9 mouse cellular contexts compared by ENCODE assay signal in the genomic region with DNA sequence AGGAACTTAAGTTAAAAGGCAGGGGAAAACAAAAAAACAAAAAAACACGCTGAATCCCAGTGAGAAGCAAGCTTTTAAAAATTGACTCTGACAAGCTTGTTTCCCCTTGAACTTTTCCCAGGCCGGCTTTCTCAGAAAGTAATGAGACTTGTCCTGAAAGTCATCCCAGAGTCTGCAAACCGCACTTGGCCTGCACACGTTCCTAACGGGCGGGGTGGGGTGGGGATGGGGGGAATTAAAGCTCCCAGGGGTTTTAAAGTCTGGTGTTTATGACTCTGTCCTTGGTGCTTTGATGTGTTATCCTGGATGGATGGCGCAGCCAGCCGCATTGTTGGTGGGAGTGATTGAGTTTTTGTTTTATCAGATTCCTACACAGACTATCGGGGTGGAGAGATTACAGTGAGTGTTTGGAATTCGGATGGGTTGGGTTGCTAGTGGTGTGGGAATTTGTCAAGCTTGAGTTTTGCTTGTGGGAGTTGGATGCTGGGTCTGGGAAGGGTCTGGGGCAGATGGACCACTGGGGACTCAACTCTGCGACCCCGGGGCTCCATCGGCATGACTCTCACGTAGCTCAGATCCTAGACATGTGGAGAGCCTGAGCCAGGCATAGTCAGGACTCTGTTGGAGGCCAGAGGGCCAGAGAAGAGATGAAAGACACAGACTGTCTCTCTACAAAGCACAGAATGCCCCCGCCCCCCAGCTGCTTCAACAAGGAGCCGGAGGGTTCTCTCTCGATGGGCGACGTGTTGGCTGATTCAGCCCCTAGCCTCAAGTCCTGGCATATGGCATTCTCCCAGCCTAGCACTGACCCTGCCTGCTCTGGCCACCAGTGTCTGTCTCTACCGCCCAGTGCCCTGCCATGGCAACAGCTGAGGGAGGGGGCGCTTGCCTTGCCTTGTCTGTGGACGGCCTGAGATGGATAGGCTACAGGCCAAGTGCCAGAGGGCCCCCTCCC.
DNase-seq lines count a peak whose midpoint lies in the region; ATAC-seq lines count a peak whose summit lies in the region.
"Had no signal": no experiment of that assay in that cellular context is flagged by ENCODE, and none has a peak within 500 bp of the region (broad histone marks: within the 10 kb centered on the region; RNA-seq: fewer than 3 reads in every experiment).

No protein-coding gene starts in this region.

- H3K4me1 ChIP-seq in forebrain, embryonic 16.5 days (replicated peaks; ENCODE audit: control insufficient read depth, insufficient read depth, low read length) = peaks cover 18% of the 10 kb centered on the region
- peaks cover 15% of the 10 kb centered on the region for H3K4me1 ChIP-seq in limb, embryonic 11.5 days (ENCODE audit: control insufficient read depth, insufficient read depth, low read length)
- peaks cover 44% of the 10 kb centered on the region for H3K4me1 ChIP-seq in neural tube, embryonic 13.5 days (replicated peaks)
- no peaks in the 10 kb centered on the region for H3K4me1 ChIP-seq in liver, embryonic 11.5 days (replicated peaks; ENCODE audit: control insufficient read depth, insufficient read depth, low read length)

- WGBS in forebrain, embryonic 16.5 days = 45% methylated on average over 22 of the region's 22 CpGs
- WGBS in limb, embryonic 11.5 days = 10% methylated on average over 22 of the region's 22 CpGs
- WGBS in neural tube, embryonic 13.5 days = 5% methylated on average over 22 of the region's 22 CpGs
- 45% methylated on average over 22 of the region's 22 CpGs for WGBS in liver, embryonic 11.5 days

- H3K4me2 ChIP-seq in forebrain, embryonic 16.5 days (ENCODE audit: low read length) = no peak overlapping the region
- H3K4me2 ChIP-seq in limb, embryonic 11.5 days (ENCODE audit: low read depth, severe bottlenecking) = peak overlapping the region; percentile 24
- peak overlapping the region; percentile 20; the same call in 1 of the 2 replicates for H3K4me2 ChIP-seq in neural tube, embryonic 13.5 days
- no peak overlapping the region for H3K4me2 ChIP-seq in liver, embryonic 11.5 days

- no peak overlapping the region for H3K27ac ChIP-seq in forebrain, embryonic 16.5 days (ENCODE audit: low read length)
- no peak overlapping the region; the same call in 1 of the 2 replicates for H3K27ac ChIP-seq in limb, embryonic 11.5 days (replicated peaks; ENCODE audit: low read depth, low read length)
- peak overlapping the region; percentile 74 for H3K27ac ChIP-seq in neural tube, embryonic 13.5 days (replicated peaks)
- H3K27ac ChIP-seq in liver, embryonic 11.5 days (ENCODE audit: low read depth, low read length) = no peak overlapping the region

- no peak overlapping the region for H3K4me3 ChIP-seq in forebrain, embryonic 16.5 days (replicated peaks; ENCODE audit: low read length)
- no peak overlapping the region for H3K4me3 ChIP-seq in limb, embryonic 11.5 days (ENCODE audit: low read depth, low read length)
- no peak overlapping the region for H3K4me3 ChIP-seq in neural tube, embryonic 13.5 days
- H3K4me3 ChIP-seq in liver, embryonic 11.5 days (ENCODE audit: low read depth, low read length) = no peak overlapping the region
- H3K4me3 ChIP-seq: myocyte had no signal

- DNase-seq in left cerebral cortex, postnatal 14 days (ENCODE audit: low spot score in 2 of 2) = peak; percentile 14 to 15
- DNase-seq in left cerebral cortex, adult 9 months (ENCODE audit: low spot score in 2 of 2) = no peak
- peak; percentile 35 for DNase-seq in cerebellum, adult 11-12 months
- no peak for DNase-seq in limb, embryonic 11.5 days (ENCODE audit: low spot score)
- DNase-seq in liver, embryonic 11.5 days (ENCODE audit: low spot score) = no peak

- no peak overlapping the region for H3K9ac ChIP-seq in forebrain, embryonic 16.5 days (replicated peaks; ENCODE audit: low read depth, low read length)
- no peak overlapping the region for H3K9ac ChIP-seq in limb, embryonic 11.5 days (ENCODE audit: low read length)
- no peak overlapping the region for H3K9ac ChIP-seq in neural tube, embryonic 13.5 days
- no peak overlapping the region for H3K9ac ChIP-seq in liver, embryonic 11.5 days (ENCODE audit: low read depth, low read length)

- no peaks in the 10 kb centered on the region for H3K36me3 ChIP-seq in forebrain, embryonic 16.5 days (ENCODE audit: control insufficient read depth, insufficient read depth)
- no peaks in the 10 kb centered on the region for H3K36me3 ChIP-seq in limb, embryonic 11.5 days (ENCODE audit: control insufficient read depth, insufficient read depth, low read length)
- no peaks in the 10 kb centered on the region for H3K36me3 ChIP-seq in neural tube, embryonic 13.5 days
- no peaks in the 10 kb centered on the region for H3K36me3 ChIP-seq in liver, embryonic 11.5 days (ENCODE audit: control insufficient read depth, insufficient read depth, low read length)

- peak; percentile 79 for ATAC-seq in forebrain, embryonic 16.5 days
- ATAC-seq in limb, embryonic 11.5 days (ENCODE audit: insufficient number of reproducible peaks, low FRiP score, low TSS enrichment, low read depth) = no peak; the same call in 1 of the 2 replicates
- peak; percentile 93 for ATAC-seq in neural tube, embryonic 13.5 days (ENCODE audit: low read depth)
- ATAC-seq in liver, embryonic 11.5 days (replicated peaks; ENCODE audit: low FRiP score) = no peak
- ATAC-seq in activated CD4-positive, CD25-positive, alpha-beta regulatory T cell, adult 4 months = no peak

- no peaks in the 10 kb centered on the region for H3K27me3 ChIP-seq in forebrain, embryonic 16.5 days (replicated peaks; ENCODE audit: control insufficient read depth, insufficient read depth, low read length)
- no peaks in the 10 kb centered on the region for H3K27me3 ChIP-seq in limb, embryonic 11.5 days (ENCODE audit: control insufficient read depth, insufficient read depth, low read length)
- H3K27me3 ChIP-seq in neural tube, embryonic 13.5 days = no peaks in the 10 kb centered on the region
- H3K27me3 ChIP-seq in liver, embryonic 11.5 days (replicated peaks; ENCODE audit: control insufficient read depth, insufficient read depth, low read length) = no peaks in the 10 kb centered on the region

- no peaks in the 10 kb centered on the region for H3K9me3 ChIP-seq in forebrain, embryonic 16.5 days (ENCODE audit: control insufficient read depth, low read length)
- H3K9me3 ChIP-seq in limb, embryonic 11.5 days (ENCODE audit: control insufficient read depth, low read length) = no peaks in the 10 kb centered on the region; the same call in 1 of the 2 replicates
- H3K9me3 ChIP-seq in neural tube, embryonic 13.5 days = no peaks in the 10 kb centered on the region
- H3K9me3 ChIP-seq in liver, embryonic 11.5 days (ENCODE audit: control insufficient read depth, low read length) = no peaks in the 10 kb centered on the region

- intact Hi-C loops in left cerebral cortex, postnatal 14 days (cut with DNase I) = no loop called here

Comparison
In these comparisons a context has a peak if more than half of its experiments do, and no peak if none do; other contexts are left out.
1. DNase-seq: peak in left cerebral cortex, postnatal 14 days (2 of 2) and cerebellum, adult 11-12 months (single experiment); none in left cerebral cortex, adult 9 months (0 of 2), limb, embryonic 11.5 days (single experiment) and liver, embryonic 11.5 days (single experiment).
2. ATAC-seq: peak in forebrain, embryonic 16.5 days (single experiment) and neural tube, embryonic 13.5 days (single experiment); none in limb, embryonic 11.5 days (single experiment), liver, embryonic 11.5 days (single experiment) and activated CD4-positive, CD25-positive, alpha-beta regulatory T cell, adult 4 months (single experiment).
3. H3K4me2 ChIP-seq: peak in limb, embryonic 11.5 days (single experiment) and neural tube, embryonic 13.5 days (single experiment); none in forebrain, embryonic 16.5 days (single experiment) and liver, embryonic 11.5 days (single experiment).